Mouse (Mus musculus) retina, adult 2 months (tissue): ENCODE measurements around the gene Errfi1.
"Not testable (repeated sequence)": the region's sequence is repeated elsewhere in the genome, so short reads cannot be mapped to it uniquely, and the experiment has no call there.

Experiments
- DNase-seq: peaks from one replicate; pipeline ENCODE4 v3.0.0-alpha.2; 2012; ENCODE audit warnings: low read depth, low spot score

Errfi1 gene

GRCm38 (mm10) chr4:150846316-150846715 lies 7.4 kb upstream of the Errfi1 start:
- DNase-seq: no peak

GRCm38 (mm10) chr4:150849964-150850363 lies 3.8 kb upstream of the Errfi1 start:
- DNase-seq: no peak

GRCm38 (mm10) chr4:150850893-150851292 lies 2.8 kb upstream of the Errfi1 start:
- no peak for DNase-seq

- no peak for DNase-seq
Measured at GRCm38 (mm10) chr4:150852045-150852444, 1.7 kb upstream of the Errfi1 start.

GRCm38 (mm10) chr4:150852479-150852878 lies 1.2 kb upstream of the Errfi1 start:
- no peak for DNase-seq

GRCm38 (mm10) chr4:150854839-150855246 lies 1.1 kb downstream of the Errfi1 start:
- peak; percentile 83 for DNase-seq

- DNase-seq: no peak
Measured at GRCm38 (mm10) chr4:150855346-150855745, 1.6 kb downstream of the Errfi1 start.

- no peak for DNase-seq
Measured at GRCm38 (mm10) chr4:150860526-150860925, 6.8 kb downstream of the Errfi1 start.

- DNase-seq: no peak
Measured at GRCm38 (mm10) chr4:150861161-150861560, 7.4 kb downstream of the Errfi1 start.

- DNase-seq: no peak
Measured at GRCm38 (mm10) chr4:150862626-150863375, 9.1 kb downstream of the Errfi1 start.

- DNase-seq: no peak
Measured at GRCm38 (mm10) chr4:150865371-150865770, 11.7 kb downstream of the Errfi1 start.

- no peak for DNase-seq
Measured at GRCm38 (mm10) chr4:150866069-150866468, 12.3 kb downstream of the Errfi1 start.

- no peak for DNase-seq
Measured at GRCm38 (mm10) chr4:150866494-150866893, 12.8 kb downstream of the Errfi1 start.

GRCm38 (mm10) chr4:150868161-150868560 lies 14.4 kb downstream of the Errfi1 start:
- no peak for DNase-seq

- no peak for DNase-seq
Measured at GRCm38 (mm10) chr4:150868859-150869258, 15.1 kb downstream of the Errfi1 start.

GRCm38 (mm10) chr4:150869276-150870197 lies 15.8 kb downstream of the Errfi1 start:
- no peak for DNase-seq

GRCm38 (mm10) chr4:150870963-150871391 lies 17.3 kb downstream of the Errfi1 start:
- DNase-seq: no peak

- DNase-seq: no peak
Measured at GRCm38 (mm10) chr4:150871392-150872138, 17.8 kb downstream of the Errfi1 start.

GRCm38 (mm10) chr4:150872139-150872651 lies 18.5 kb downstream of the Errfi1 start:
- DNase-seq: no peak

GRCm38 (mm10) chr4:150872681-150873080 lies 19.0 kb downstream of the Errfi1 start:
- DNase-seq: no peak

GRCm38 (mm10) chr4:150874416-150874815 lies 20.7 kb downstream of the Errfi1 start:
- DNase-seq: not testable (repeated sequence)

- DNase-seq: no peak
Measured at GRCm38 (mm10) chr4:150875393-150875792, 21.7 kb downstream of the Errfi1 start.
